10 mouse cellular contexts compared by ENCODE assay signal in the genomic region with DNA sequence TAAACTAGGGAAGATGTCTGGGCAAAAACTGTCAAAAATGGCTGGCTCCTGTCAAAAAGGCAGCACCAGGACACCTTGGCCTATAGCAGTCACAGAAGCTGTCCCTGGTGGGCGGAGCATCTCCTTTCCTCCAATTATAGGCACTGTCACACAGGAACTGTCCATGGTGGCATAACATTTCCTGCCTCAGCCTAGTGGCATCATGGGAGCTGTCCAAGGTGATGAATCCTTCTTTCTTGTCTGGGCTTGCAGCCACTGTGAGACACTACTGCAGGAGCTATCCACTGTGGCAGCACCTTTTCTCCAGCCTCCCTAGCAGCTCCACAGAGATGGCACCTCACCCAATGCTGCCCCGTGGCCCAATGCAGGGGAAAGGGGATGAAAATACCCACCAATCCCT. TPM values are rescaled to one million over a fixed set of nuclear protein-coding genes. Genes with fewer than 3 reads are reported as not detected.
DNase-seq lines count a peak whose midpoint lies in the region; ATAC-seq lines count a peak whose summit lies in the region.
"Had no signal": no experiment of that assay in that cellular context is flagged by ENCODE, and none has a peak within 500 bp of the region (broad histone marks: within the 10 kb centered on the region; RNA-seq: fewer than 3 reads in every experiment).

No protein-coding gene starts in this region.

- no peaks in the 10 kb centered on the region for H3K27me3 ChIP-seq in forebrain, embryonic 16.5 days (replicated peaks; ENCODE audit: control insufficient read depth, insufficient read depth, low read length)
- H3K27me3 ChIP-seq: embryonic facial prominence, embryonic 15.5 days; lung, embryonic 15.5 days had no signal

- no peaks in the 10 kb centered on the region for H3K36me3 ChIP-seq in forebrain, embryonic 16.5 days (ENCODE audit: control insufficient read depth, insufficient read depth)
- H3K36me3 ChIP-seq: embryonic facial prominence, embryonic 15.5 days; lung, embryonic 15.5 days had no signal

- H3K4me1 ChIP-seq in forebrain, embryonic 16.5 days (replicated peaks; ENCODE audit: control insufficient read depth, insufficient read depth, low read length), result no peaks in the 10 kb centered on the region
- H3K4me1 ChIP-seq: embryonic facial prominence, embryonic 15.5 days; lung, embryonic 15.5 days had no signal

- peak; percentile 100 for ATAC-seq in granulocyte monocyte progenitor cell, adult 5-6 weeks (replicated peaks; ENCODE audit: poor library complexity, severe bottlenecking)
- ATAC-seq in megakaryocyte, adult 5-6 weeks (ENCODE audit: poor library complexity, severe bottlenecking), result peak; percentile 91
- ATAC-seq in forebrain, embryonic 16.5 days, result no peak

- no peak overlapping the region for H3K27ac ChIP-seq in forebrain, embryonic 16.5 days (ENCODE audit: low read length)
- H3K27ac ChIP-seq: embryonic facial prominence, embryonic 15.5 days; lung, embryonic 15.5 days had no signal

- 100% methylated on average over 2 of the region's 2 CpGs for WGBS in forebrain, embryonic 16.5 days

- intact Hi-C loops in heart, postnatal 25 days (cut with DNase I), result no loop called here

- H3K9me3 ChIP-seq in forebrain, embryonic 16.5 days (ENCODE audit: control insufficient read depth, low read length), result no peaks in the 10 kb centered on the region
- H3K9me3 ChIP-seq: lung, embryonic 15.5 days had no signal

- H3K4me3 ChIP-seq in forebrain, embryonic 16.5 days (replicated peaks; ENCODE audit: low read length), result no peak overlapping the region
- H3K4me3 ChIP-seq: embryonic facial prominence, embryonic 15.5 days; lung, embryonic 15.5 days had no signal

- DNase-seq in 3T3-L1 (ENCODE audit: low read depth, low spot score), result peak; percentile 88
- DNase-seq in ES-CJ7 (ENCODE audit: low read depth, low spot score), result peak; percentile 90
- peak; percentile 32 for DNase-seq in thymus, postnatal 4 days
- no peak for DNase-seq in cerebellum, postnatal 25 days
- no peak for DNase-seq in heart, postnatal 25 days (ENCODE audit: low spot score)

- H3K9ac ChIP-seq in forebrain, embryonic 16.5 days (replicated peaks; ENCODE audit: low read depth, low read length), result no peak overlapping the region
- H3K9ac ChIP-seq: embryonic facial prominence, embryonic 15.5 days; lung, embryonic 15.5 days had no signal

- H3K4me2 ChIP-seq in forebrain, embryonic 16.5 days (ENCODE audit: low read length), result no peak overlapping the region
- H3K4me2 ChIP-seq: embryonic facial prominence, embryonic 15.5 days; lung, embryonic 15.5 days had no signal

RNA-seq across cellular contexts. Expression of a gene that starts 28.3 kb away (rescaled TPM):
- total RNA-seq in granulocyte monocyte progenitor cell, adult 5-6 weeks (2014; fragmentation: Nextera tagmentation), result 32.2 and 38.7 TPM in 2 replicates
- 20.7 and 26.9 TPM in 2 replicates for total RNA-seq in granulocyte monocyte progenitor cell, adult 5-6 weeks (2017)
- total RNA-seq in megakaryocyte, adult 5-6 weeks (2015), result 48.5 and 51.5 TPM in 2 replicates
- 14.9 and 19.2 TPM in 2 replicates for total RNA-seq in megakaryocyte, adult 5-6 weeks (2017)
- polyA plus RNA-seq in forebrain, embryonic 16.5 days (2015; fragmentation: Nextera tagmentation; extraction: Ambion mirVana), result 11.2 and 11.9 TPM in 2 replicates
- total RNA-seq in heart, postnatal 25 days (2021), result 1 to 10 TPM; 7.2 to 7.7 TPM

RNA-seq across cellular contexts. Expression of a gene that starts 56.1 kb away (rescaled TPM):
- not detected in 2 replicates for total RNA-seq in granulocyte monocyte progenitor cell, adult 5-6 weeks (2014; fragmentation: Nextera tagmentation)
- not detected in 2 replicates for total RNA-seq in granulocyte monocyte progenitor cell, adult 5-6 weeks (2017)
- not detected in 2 replicates for total RNA-seq in megakaryocyte, adult 5-6 weeks (2015)
- total RNA-seq in megakaryocyte, adult 5-6 weeks (2017), result not detected in 2 replicates
- polyA plus RNA-seq in forebrain, embryonic 16.5 days (2015; fragmentation: Nextera tagmentation; extraction: Ambion mirVana), result 0.55 and 0.71 TPM in 2 replicates
- not detected for total RNA-seq in heart, postnatal 25 days (2021)

Comparison
In these comparisons a context has a peak if more than half of its experiments do, and no peak if none do; other contexts are left out.
1. DNase-seq: peak in 3T3-L1 (single experiment), ES-CJ7 (single experiment) and thymus, postnatal 4 days (single experiment); none in cerebellum, postnatal 25 days (0 of 2) and heart, postnatal 25 days (single experiment).